Mouse (Mus musculus): ENCODE data around the gene Olfr370. TPM values are rescaled to one million over a fixed set of nuclear protein-coding genes. Genes with fewer than 3 reads are reported as not detected.
"Not testable (repeated sequence)": the region's sequence is repeated elsewhere in the genome, so short reads cannot be mapped to it uniquely, and the experiment has no call there.

Gene Olfr370
- polyA plus RNA-seq, 1 experiment from 2014 or later: 0.10 TPM

- H3K4me1 ChIP-seq: peaks cover 14% of the 10 kb centered on the region
- no peak for ATAC-seq (ENCODE audit: low FRiP score)
Observed at GRCm38 (mm10) chr8:83568755-83569154, 33.2 kb downstream of the Olfr370 start.

DNA sequence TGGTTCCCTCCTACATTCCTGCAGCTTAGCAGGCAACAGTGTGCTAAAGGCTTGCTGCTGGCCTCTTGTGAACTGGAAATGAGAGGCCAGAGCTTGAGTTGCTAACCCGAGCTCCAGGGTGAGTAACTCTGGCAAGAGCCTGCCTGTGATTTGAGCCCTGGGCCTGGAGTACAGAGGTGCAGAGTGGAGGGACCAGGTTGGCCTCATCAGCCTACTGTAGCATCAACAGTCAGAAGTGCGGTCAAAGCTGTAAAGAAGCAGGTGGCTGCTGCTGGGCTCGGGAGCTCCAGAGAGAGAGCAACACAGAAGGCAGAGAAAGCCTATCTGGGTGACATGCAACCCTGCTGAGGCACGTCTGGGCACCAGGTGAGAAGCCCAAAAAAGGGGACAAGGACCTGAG is 33.6 kb downstream of the Olfr370 start:
- Histone ChIP-seq H3K9ac (no peak overlapping the region), H3K4me1 (peaks cover 15% of the 10 kb centered on the region), H3K9me3 (replicated peaks) (no peaks in the 10 kb centered on the region), H3K4me2 (replicated peaks) (no peak overlapping the region), H3K27ac (no peak overlapping the region), H3K27me3 (no peaks in the 10 kb centered on the region), H3K4me3 (no peak overlapping the region), H3K36me3 (peaks cover 45% of the 10 kb centered on the region)
- WGBS: 79% methylated on average over 4 of the region's 4 CpGs
- no peak for ATAC-seq (ENCODE audit: low FRiP score)

More at GRCm38 (mm10) chr8:83568755-83569154, 33.2 kb downstream of the Olfr370 start:
- no peak overlapping the region for H3K4me3 ChIP-seq
- H3K27ac ChIP-seq: no peak overlapping the region
- no peaks in the 10 kb centered on the region for H3K9me3 ChIP-seq (replicated peaks)
- WGBS: 79% methylated on average over 5 of the region's 5 CpGs
- no peak overlapping the region for H3K4me2 ChIP-seq (replicated peaks)
- H3K9ac ChIP-seq: no peak overlapping the region
- no peaks in the 10 kb centered on the region for H3K27me3 ChIP-seq
- H3K36me3 ChIP-seq: peaks cover 41% of the 10 kb centered on the region

DNA sequence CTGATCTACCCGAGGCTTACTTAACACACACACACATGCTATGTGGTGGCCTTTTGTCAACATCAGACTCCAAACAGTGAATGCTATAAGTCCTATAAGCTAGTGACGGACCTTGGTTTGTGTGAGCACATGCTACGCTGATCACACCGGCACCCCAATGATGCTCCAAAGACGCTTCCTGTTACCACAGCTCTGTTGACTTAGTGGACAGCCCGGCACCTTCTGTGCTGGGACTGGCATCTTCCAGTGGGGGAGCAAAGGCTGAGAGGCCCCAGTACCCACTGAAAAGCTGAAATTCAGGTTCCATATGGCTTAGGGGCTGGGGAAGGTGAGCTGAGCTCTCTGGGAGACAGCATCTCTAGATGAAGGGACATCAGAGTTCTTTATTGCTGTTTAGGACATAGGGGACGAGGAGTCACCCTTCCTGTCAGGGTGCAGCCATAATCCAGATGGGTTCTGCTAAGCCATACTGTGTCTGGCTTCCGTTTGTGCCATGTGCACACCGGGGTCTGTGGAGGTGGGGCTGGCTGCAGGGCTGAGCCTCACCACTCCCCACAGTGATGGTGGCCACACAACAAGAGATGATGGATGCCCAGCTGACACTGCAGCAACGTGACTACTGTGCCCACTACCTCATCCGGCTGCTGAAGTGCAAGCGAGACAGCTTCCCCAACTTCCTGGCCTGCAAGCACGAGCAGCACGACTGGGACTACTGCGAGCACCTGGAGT is 34.9 kb downstream of the Olfr370 start:
- Histone ChIP-seq H3K4me3 (no peak overlapping the region), H3K36me3 (peaks cover 46% of the 10 kb centered on the region), H3K9me3 (replicated peaks) (no peaks in the 10 kb centered on the region), H3K27ac (no peak overlapping the region), H3K4me1 (peaks cover 26% of the 10 kb centered on the region), H3K4me2 (replicated peaks) (no peak overlapping the region), H3K27me3 (no peaks in the 10 kb centered on the region), H3K9ac (no peak overlapping the region)
- WGBS: 90% methylated on average over 14 of the region's 15 CpGs
- ATAC-seq (ENCODE audit: low FRiP score): no peak

DNA sequence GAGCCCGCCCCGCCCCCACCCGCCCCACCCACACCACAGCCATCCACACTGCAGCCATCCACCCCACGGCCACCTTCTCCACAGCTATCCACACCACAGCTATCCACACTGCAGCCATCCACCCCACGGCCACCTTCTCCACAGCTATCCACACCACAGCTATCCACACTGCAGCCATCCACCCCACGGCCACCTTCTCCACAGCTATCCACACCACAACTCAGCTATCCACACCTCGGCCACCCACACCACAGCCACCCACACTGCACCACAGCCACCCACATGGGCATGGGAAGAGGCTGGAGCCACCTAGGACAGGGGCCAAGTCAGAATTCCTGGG is 35.4 kb downstream of the Olfr370 start:
- 96% methylated on average over 4 of the region's 7 CpGs for WGBS
- H3K9ac ChIP-seq; H3K4me2 ChIP-seq (replicated peaks); ATAC-seq (ENCODE audit: low FRiP score); H3K9me3 ChIP-seq (replicated peaks); H3K27ac ChIP-seq; H3K4me3 ChIP-seq; H3K27me3 ChIP-seq: not testable (repeated sequence)
- H3K36me3 ChIP-seq: peaks cover 46% of the 10 kb centered on the region
- H3K4me1 ChIP-seq: peaks cover 31% of the 10 kb centered on the region

- Histone ChIP-seq H3K9ac (no peak overlapping the region), H3K4me1 (peaks cover 38% of the 10 kb centered on the region), H3K4me3 (no peak overlapping the region), H3K9me3 (replicated peaks) (no peaks in the 10 kb centered on the region), H3K27ac (no peak overlapping the region), H3K4me2 (replicated peaks) (no peak overlapping the region), H3K36me3 (peaks cover 46% of the 10 kb centered on the region), H3K27me3 (no peaks in the 10 kb centered on the region)
- ATAC-seq (ENCODE audit: low FRiP score): no peak
- 96% methylated on average over 10 of the region's 10 CpGs for WGBS
Observed at GRCm38 (mm10) chr8:83571791-83572190, 36.2 kb downstream of the Olfr370 start.

DNA sequence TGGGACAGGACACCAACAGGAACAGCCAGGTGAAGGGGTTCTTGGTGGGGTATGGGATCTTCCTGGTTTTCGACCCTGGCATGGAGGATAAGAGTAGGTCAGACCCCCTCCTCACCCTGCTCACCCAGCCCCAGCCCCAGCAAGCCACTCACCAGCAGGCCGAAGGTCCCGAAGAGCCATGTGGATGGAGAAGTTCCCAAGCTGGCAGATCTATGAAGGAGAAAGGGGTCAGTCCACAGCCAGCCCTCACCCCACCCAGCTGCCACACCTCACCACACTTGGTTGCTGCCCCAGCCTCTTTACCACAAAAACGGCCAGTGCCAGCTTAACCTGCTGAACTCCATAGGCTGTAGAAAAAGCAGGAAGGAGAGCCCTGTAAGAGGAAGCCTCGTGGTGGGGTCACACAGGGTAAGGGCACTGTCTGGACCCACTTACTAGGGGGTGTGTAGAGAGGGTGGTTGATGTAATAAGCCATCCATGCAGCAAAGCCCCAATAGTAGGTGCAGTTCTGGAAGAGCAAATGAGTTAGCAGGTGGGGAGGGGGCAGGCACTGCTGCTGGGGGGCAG is 36.7 kb downstream of the Olfr370 start:
- Histone ChIP-seq H3K9ac (0 out of 2 replicates have a peak overlapping the region, but pooled peaks have one; percentile 18), H3K4me2 (replicated peaks) (no peak overlapping the region), H3K36me3 (peaks cover 46% of the 10 kb centered on the region), H3K4me3 (no peak overlapping the region), H3K9me3 (replicated peaks) (no peaks in the 10 kb centered on the region), H3K27me3 (no peaks in the 10 kb centered on the region), H3K27ac (no peak overlapping the region), H3K4me1 (peaks cover 41% of the 10 kb centered on the region)
- 93% methylated on average over 5 of the region's 5 CpGs for WGBS
- no peak for ATAC-seq (ENCODE audit: low FRiP score)

- peaks cover 46% of the 10 kb centered on the region for H3K36me3 ChIP-seq
- H3K27me3 ChIP-seq: no peaks in the 10 kb centered on the region
- H3K4me1 ChIP-seq: peaks cover 40% of the 10 kb centered on the region
- 72% methylated on average over 18 of the region's 18 CpGs for WGBS
- no peak for ATAC-seq (ENCODE audit: low FRiP score)
- no peak overlapping the region for H3K27ac ChIP-seq
- H3K9me3 ChIP-seq (replicated peaks): no peaks in the 10 kb centered on the region
- H3K4me3 ChIP-seq: no peak overlapping the region
- no peak overlapping the region for H3K4me2 ChIP-seq (replicated peaks)
- H3K9ac ChIP-seq: no peak overlapping the region
Observed at GRCm38 (mm10) chr8:83573140-83573875, 37.7 kb downstream of the Olfr370 start.

DNA sequence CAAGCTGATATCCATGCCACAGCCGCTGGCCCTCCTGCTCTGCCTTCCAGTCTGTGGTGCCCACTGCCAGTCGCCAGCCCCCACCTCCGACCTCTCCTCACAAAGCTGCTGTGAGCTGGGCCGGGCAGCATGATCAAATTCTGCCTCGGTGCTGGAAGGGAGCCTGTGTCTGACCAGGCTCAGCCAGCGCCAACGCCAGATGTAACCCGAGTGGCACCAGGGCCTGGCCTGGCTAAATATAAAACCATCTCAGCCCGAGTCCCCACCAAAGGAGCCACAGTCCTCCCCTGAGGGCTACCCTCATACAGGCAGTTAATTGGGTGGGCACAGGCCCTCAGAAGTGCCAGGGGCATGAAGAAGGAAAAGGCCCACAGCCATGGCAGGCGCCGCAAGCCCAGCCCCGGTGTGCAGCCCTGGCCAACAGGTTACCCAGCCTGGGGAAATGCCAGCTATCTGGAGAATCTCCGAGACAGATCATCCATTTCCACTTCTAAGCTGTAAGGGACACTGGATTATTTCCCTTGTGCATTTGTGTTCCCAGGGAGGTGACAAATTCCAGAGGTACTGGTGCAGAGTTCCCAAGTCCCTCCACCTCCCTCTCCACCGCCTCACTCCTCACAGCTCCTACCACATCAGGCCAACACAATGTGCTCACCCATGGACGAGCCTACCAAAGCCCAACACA is 39.2 kb downstream of the Olfr370 start:
- WGBS: 84% methylated on average over 15 of the region's 15 CpGs
- Histone ChIP-seq H3K4me3 (no peak overlapping the region), H3K27me3 (no peaks in the 10 kb centered on the region), H3K4me1 (peaks cover 51% of the 10 kb centered on the region), H3K27ac (no peak overlapping the region; the same call in 1 of the 2 replicates), H3K4me2 (replicated peaks) (no peak overlapping the region), H3K9ac (no peak overlapping the region), H3K9me3 (replicated peaks) (no peaks in the 10 kb centered on the region), H3K36me3 (peaks cover 49% of the 10 kb centered on the region)
- no peak for ATAC-seq (ENCODE audit: low FRiP score)

DNA sequence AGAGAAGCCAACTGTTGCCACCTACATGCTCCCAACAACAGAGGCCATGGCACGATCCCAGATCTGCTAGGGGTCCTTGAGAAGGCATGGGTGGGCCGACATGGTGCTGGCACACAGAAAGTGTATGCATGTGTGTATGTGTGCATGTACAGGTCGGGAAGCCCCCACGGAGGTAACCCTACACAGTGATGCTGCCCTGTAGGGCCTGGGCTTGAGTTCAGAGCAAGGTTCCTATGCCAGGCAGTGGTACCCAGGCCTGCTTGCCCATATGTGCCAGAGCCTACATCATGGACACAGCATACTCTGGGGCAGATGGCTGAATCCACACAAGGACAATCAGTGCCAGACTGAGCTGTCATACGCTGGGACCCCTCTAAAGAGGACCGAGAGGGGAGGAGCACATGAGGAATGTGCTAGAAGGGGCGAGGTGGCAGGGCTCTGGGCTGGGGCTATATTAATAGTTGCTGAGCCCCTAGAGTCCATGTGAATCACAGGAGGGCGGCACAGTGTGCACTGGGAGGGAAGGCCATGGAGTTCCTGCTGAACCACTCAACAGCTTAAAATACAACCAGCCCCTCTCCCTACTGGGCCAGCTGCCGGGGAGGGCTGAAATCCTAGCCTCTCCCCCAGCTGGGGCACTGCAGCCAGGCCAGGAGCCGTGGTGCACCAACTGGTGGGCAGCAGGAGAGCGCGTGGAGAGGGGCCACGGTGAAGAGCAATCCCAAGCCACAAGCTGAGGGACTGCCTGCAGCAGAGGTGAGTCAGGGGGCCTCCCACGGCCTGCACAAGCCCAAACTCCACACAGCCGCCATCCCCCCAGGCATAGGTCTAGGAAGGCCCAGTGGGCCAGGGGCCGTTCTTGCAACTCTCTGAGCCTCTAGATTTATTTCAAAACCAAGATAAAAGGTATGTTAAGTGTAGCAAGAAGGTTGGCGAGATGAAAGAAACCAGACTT is 40.3 kb downstream of the Olfr370 start:
- Histone ChIP-seq H3K9me3 (replicated peaks) (no peaks in the 10 kb centered on the region), H3K4me3 (no peak overlapping the region), H3K27me3 (no peaks in the 10 kb centered on the region), H3K27ac (peak overlapping the region; percentile 25; the same call in 1 of the 2 replicates), H3K36me3 (peaks cover 38% of the 10 kb centered on the region), H3K9ac (0 out of 2 replicates have a peak overlapping the region, but pooled peaks have one; percentile 2), H3K4me2 (replicated peaks) (no peak overlapping the region), H3K4me1 (peaks cover 56% of the 10 kb centered on the region)
- ATAC-seq (ENCODE audit: low FRiP score): no peak
- 69% methylated on average over 17 of the region's 17 CpGs for WGBS

GRCm38 (mm10) chr8:83576516-83576895 is 40.9 kb downstream of the Olfr370 start:
- H3K4me1 ChIP-seq: peaks cover 58% of the 10 kb centered on the region
- no peak for ATAC-seq (ENCODE audit: low FRiP score)
- WGBS: 58% methylated on average over 3 of the region's 4 CpGs

GRCm38 (mm10) chr8:83576921-83577320 is 41.3 kb downstream of the Olfr370 start:
- peaks cover 58% of the 10 kb centered on the region for H3K4me1 ChIP-seq
- H3K27me3 ChIP-seq: no peaks in the 10 kb centered on the region
- H3K9me3 ChIP-seq (replicated peaks): no peaks in the 10 kb centered on the region
- H3K4me3 ChIP-seq: no peak overlapping the region
- H3K27ac ChIP-seq: 0 out of 2 replicates have a peak overlapping the region, but pooled peaks have one; percentile 30
- H3K36me3 ChIP-seq: peaks cover 28% of the 10 kb centered on the region
- no peak for ATAC-seq (ENCODE audit: low FRiP score)
- H3K4me2 ChIP-seq (replicated peaks): no peak overlapping the region
- 73% methylated on average over 4 of the region's 4 CpGs for WGBS
- no peak overlapping the region for H3K9ac ChIP-seq

More at GRCm38 (mm10) chr8:83576516-83576895, 40.9 kb downstream of the Olfr370 start:
- Histone ChIP-seq H3K9me3 (replicated peaks) (no peaks in the 10 kb centered on the region), H3K9ac (no peak overlapping the region), H3K27me3 (no peaks in the 10 kb centered on the region), H3K36me3 (peaks cover 32% of the 10 kb centered on the region), H3K27ac (0 out of 2 replicates have a peak overlapping the region, but pooled peaks have one; percentile 25), H3K4me3 (no peak overlapping the region), H3K4me2 (replicated peaks) (no peak overlapping the region)
